Comparison of ENCODE assay signal across 9 mouse cellular contexts in the genomic region with DNA sequence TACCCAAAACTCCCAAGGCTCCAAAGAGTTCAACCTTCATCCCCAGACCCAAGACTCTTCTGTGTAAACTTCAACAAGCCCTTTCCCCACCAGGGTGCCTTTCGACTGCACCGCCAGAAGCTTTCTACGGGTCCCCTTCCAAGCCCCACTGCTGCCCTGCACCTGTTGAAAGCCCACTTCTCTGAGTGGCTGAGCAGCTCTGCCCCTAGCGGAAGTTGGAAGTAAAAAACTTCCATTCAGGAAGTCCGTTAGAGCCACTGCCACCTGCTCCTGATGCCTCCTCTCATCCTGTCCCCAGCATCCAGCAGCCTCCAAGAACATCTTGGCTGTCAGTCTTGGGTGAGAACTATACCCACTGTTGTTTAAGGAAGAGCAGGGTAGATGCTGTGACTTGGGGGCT. TPM values are rescaled to one million over a fixed set of nuclear protein-coding genes. Genes with fewer than 3 reads are reported as not detected.
DNase-seq lines count a peak whose midpoint lies in the region; ATAC-seq lines count a peak whose summit lies in the region.
"Had no signal": no experiment of that assay in that cellular context is flagged by ENCODE, and none has a peak within 500 bp of the region (broad histone marks: within the 10 kb centered on the region; RNA-seq: fewer than 3 reads in every experiment).

A gene (plus strand): TSS at position 250 of the 400 bp plus-strand sequence.

- no peaks in the 10 kb centered on the region for H3K36me3 ChIP-seq in kidney, embryonic 15.5 days
- H3K36me3 ChIP-seq in forebrain, embryonic 16.5 days (ENCODE audit: control insufficient read depth, insufficient read depth) = no peaks in the 10 kb centered on the region
- H3K36me3 ChIP-seq in midbrain, embryonic 12.5 days = no peaks in the 10 kb centered on the region

- peaks cover 47% of the 10 kb centered on the region for H3K27me3 ChIP-seq in kidney, embryonic 15.5 days
- H3K27me3 ChIP-seq in forebrain, embryonic 16.5 days (replicated peaks; ENCODE audit: control insufficient read depth, insufficient read depth, low read length) = no peaks in the 10 kb centered on the region
- 0 out of 2 replicates have a peak, but pooled peaks cover 4% of the 10 kb centered on the region for H3K27me3 ChIP-seq in midbrain, embryonic 12.5 days

- H3K4me2 ChIP-seq in kidney, embryonic 15.5 days = peak within 1 kb of the TSS; percentile 98
- H3K4me2 ChIP-seq in forebrain, embryonic 16.5 days (ENCODE audit: low read length) = peak within 1 kb of the TSS; percentile 86
- peak within 1 kb of the TSS; percentile 82 for H3K4me2 ChIP-seq in midbrain, embryonic 12.5 days (replicated peaks)

- peaks cover 8% of the 10 kb centered on the region for H3K4me1 ChIP-seq in kidney, embryonic 15.5 days
- H3K4me1 ChIP-seq in forebrain, embryonic 16.5 days (replicated peaks; ENCODE audit: control insufficient read depth, insufficient read depth, low read length) = peaks cover 28% of the 10 kb centered on the region
- H3K4me1 ChIP-seq in midbrain, embryonic 12.5 days = peaks cover 41% of the 10 kb centered on the region

- WGBS in kidney, embryonic 15.5 days = 12% methylated on average over 5 of the region's 5 CpGs
- 0% methylated on average over 5 of the region's 5 CpGs for WGBS in forebrain, embryonic 16.5 days
- WGBS in midbrain, embryonic 12.5 days = 6% methylated on average over 5 of the region's 5 CpGs

- no peak for ATAC-seq in kidney, embryonic 15.5 days (replicated peaks; ENCODE audit: low FRiP score)
- ATAC-seq in forebrain, embryonic 16.5 days = no peak
- peak; percentile 8; the same call in 1 of the 2 replicates for ATAC-seq in midbrain, embryonic 12.5 days (ENCODE audit: low FRiP score, low read depth)

- H3K9ac ChIP-seq in kidney, embryonic 15.5 days = peak within 1 kb of the TSS; percentile 57; the same call in 1 of the 2 replicates
- H3K9ac ChIP-seq in forebrain, embryonic 16.5 days (replicated peaks; ENCODE audit: low read depth, low read length) = peak within 1 kb of the TSS; percentile 90
- H3K9ac ChIP-seq in midbrain, embryonic 12.5 days (replicated peaks) = peak within 1 kb of the TSS; percentile 95

- H3K4me3 ChIP-seq in kidney, embryonic 15.5 days (replicated peaks) = peak within 1 kb of the TSS; percentile 63
- peak within 1 kb of the TSS; percentile 87 for H3K4me3 ChIP-seq in forebrain, embryonic 16.5 days (replicated peaks; ENCODE audit: low read length)
- peak within 1 kb of the TSS; percentile 78 for H3K4me3 ChIP-seq in midbrain, embryonic 12.5 days
- H3K4me3 ChIP-seq: myocyte had no signal

- no peak within 1 kb of the TSS for H3K27ac ChIP-seq in kidney, embryonic 15.5 days
- H3K27ac ChIP-seq in forebrain, embryonic 16.5 days (ENCODE audit: low read length) = peak within 1 kb of the TSS; percentile 75
- peak within 1 kb of the TSS; percentile 85 for H3K27ac ChIP-seq in midbrain, embryonic 12.5 days (replicated peaks)

- no peak for DNase-seq in kidney, adult 18-20 months
- peak; percentile 59 to 67 for DNase-seq in cerebellum, adult 18-20 months
- DNase-seq in layer of hippocampus, postnatal 25 days (ENCODE audit: extremely low spot score in 1 of 2, low spot score in 1 of 2) = peak in 1 of 2 experiments; percentile 44
- DNase-seq in urinary bladder, postnatal 36 days (ENCODE audit: low spot score in 2 of 2) = no peak
- DNase-seq in urinary bladder, postnatal 25 days (ENCODE audit: low spot score) = no peak

- no peaks in the 10 kb centered on the region for H3K9me3 ChIP-seq in kidney, embryonic 15.5 days (replicated peaks)
- H3K9me3 ChIP-seq in forebrain, embryonic 16.5 days (ENCODE audit: control insufficient read depth, low read length) = no peaks in the 10 kb centered on the region; the same call in 1 of the 2 replicates
- no peaks in the 10 kb centered on the region for H3K9me3 ChIP-seq in midbrain, embryonic 12.5 days

RNA-seq across cellular contexts. Expression of the gene that starts here (rescaled TPM):
- polyA plus RNA-seq in kidney, embryonic 15.5 days (2015; fragmentation: Nextera tagmentation; extraction: Ambion mirVana) = 13.7 and 14.5 TPM in 2 replicates
- polyA plus RNA-seq in forebrain, embryonic 16.5 days (2015; fragmentation: Nextera tagmentation; extraction: Ambion mirVana) = 52.7 and 59.4 TPM in 2 replicates
- total RNA-seq in layer of hippocampus, postnatal 25 days (2021) = 100 to 1,000 TPM; 117 to 124 TPM
- 94.6 and 109 TPM in 2 replicates for polyA plus RNA-seq in midbrain, embryonic 12.5 days (2016; fragmentation: Nextera tagmentation; extraction: Ambion mirVana)

Comparison
In these comparisons a context has a peak if more than half of its experiments do, and no peak if none do; other contexts are left out.
1. DNase-seq: peak in cerebellum, adult 18-20 months (2 of 2); none in kidney, adult 18-20 months (single experiment), urinary bladder, postnatal 36 days (0 of 2) and urinary bladder, postnatal 25 days (single experiment).
2. Peak in every context shown above with its lines, with median percentiles within 50 percentile points of each other: H3K4me2 ChIP-seq, H3K4me3 ChIP-seq and H3K9ac ChIP-seq.